Mouse (Mus musculus): ENCODE measurements around the gene Tmem263. TPM values are rescaled to one million over a fixed set of nuclear protein-coding genes. Genes with fewer than 3 reads are reported as not detected.

The Tmem263 gene
- polyA plus RNA-seq, 1 experiment from 2014 or later = 51.7 TPM

DNA sequence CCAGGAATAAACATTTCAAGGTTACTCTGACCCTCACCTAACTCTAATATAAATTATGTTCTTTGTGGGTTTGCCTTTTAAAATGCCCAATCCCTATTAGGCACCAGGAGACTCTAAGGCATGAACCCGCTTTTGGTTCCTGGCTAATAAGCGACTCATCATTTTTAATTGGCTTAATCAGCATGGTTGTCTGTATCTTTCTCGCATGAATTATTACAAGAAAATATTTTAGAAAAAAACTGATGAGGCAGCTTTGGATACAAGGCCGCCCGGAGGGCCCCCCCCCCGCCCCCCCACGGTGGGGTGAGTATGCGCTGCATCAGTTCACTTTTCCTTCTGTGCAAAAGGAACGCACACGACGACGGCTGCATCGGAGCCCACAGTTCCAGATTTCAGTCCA, 62.4 kb downstream of the Tmem263 start:
- DNase-seq (ENCODE audit: low spot score) = no peak
- H3K4me1 ChIP-seq (replicated peaks; ENCODE audit: control insufficient read depth, insufficient read depth, low read length) = peaks cover 4% of the 10 kb centered on the region; the same call in 1 of the 2 replicates
- H3K4me2 ChIP-seq (replicated peaks) = no peak overlapping the region
- H3K27ac ChIP-seq = no peak overlapping the region
- H3K9me3 ChIP-seq (ENCODE audit: control insufficient read depth, low read length) = no peaks in the 10 kb centered on the region
- H3K9ac ChIP-seq = no peak overlapping the region
- ATAC-seq (ENCODE audit: low FRiP score) = no peak
- no peak overlapping the region for H3K4me3 ChIP-seq (replicated peaks; ENCODE audit: low read length)
- H3K36me3 ChIP-seq (replicated peaks; ENCODE audit: control insufficient read depth, insufficient read depth) = no peaks in the 10 kb centered on the region
- no peaks in the 10 kb centered on the region for H3K27me3 ChIP-seq (ENCODE audit: control insufficient read depth, insufficient read depth, low read length)
- 94% methylated on average over 13 of the region's 13 CpGs for WGBS

DNA sequence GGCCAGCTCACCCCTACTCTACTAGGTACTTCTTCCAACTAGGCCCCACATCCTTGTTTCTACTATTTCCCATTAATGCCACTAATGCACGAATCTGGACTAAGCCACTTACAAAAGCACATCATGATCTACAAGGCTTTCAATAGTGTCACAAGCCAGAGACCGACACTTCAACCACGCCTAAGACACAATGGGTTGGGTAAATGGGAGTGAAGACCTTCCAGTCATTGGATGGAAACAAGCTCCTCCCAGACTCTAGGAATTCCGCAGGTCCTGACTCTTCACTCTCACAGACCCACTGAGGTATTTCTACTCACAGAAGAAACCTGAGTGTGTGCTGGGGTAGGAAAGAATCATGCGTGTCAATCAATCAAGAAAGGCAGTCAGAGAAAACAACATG, 62.9 kb downstream of the Tmem263 start:
- Histone ChIP-seq H3K9ac (no peak overlapping the region), H3K9me3 (ENCODE audit: control insufficient read depth, low read length) (no peaks in the 10 kb centered on the region), H3K4me2 (replicated peaks) (no peak overlapping the region), H3K27ac (no peak overlapping the region), H3K36me3 (replicated peaks; ENCODE audit: control insufficient read depth, insufficient read depth) (no peaks in the 10 kb centered on the region), H3K27me3 (ENCODE audit: control insufficient read depth, insufficient read depth, low read length) (no peaks in the 10 kb centered on the region), H3K4me3 (replicated peaks; ENCODE audit: low read length) (no peak overlapping the region), H3K4me1 (replicated peaks; ENCODE audit: control insufficient read depth, insufficient read depth, low read length) (peaks cover 4% of the 10 kb centered on the region; the same call in 1 of the 2 replicates)
- DNase-seq (ENCODE audit: low spot score) (no peak), ATAC-seq (ENCODE audit: low FRiP score) (no peak)
- WGBS = 85% methylated on average over 5 of the region's 5 CpGs

Other genes starting within 250 kb of the Tmem263 start
- gene Ric8b, start 185.0 kb upstream of the Tmem263 start, polyA plus RNA-seq (2014; fragmentation: Nextera tagmentation; extraction: Ambion mirVana) = 45.6 and 49.4 TPM in 2 replicates
- 2.1 and 2.3 TPM in 2 replicates for gene Fhl4, start 132 bp upstream of the Tmem263 start, polyA plus RNA-seq (2014; fragmentation: Nextera tagmentation; extraction: Ambion mirVana)
- gene Mterf2, start 25.4 kb downstream of the Tmem263 start, polyA plus RNA-seq (2014; fragmentation: Nextera tagmentation; extraction: Ambion mirVana) = 28.0 and 32.7 TPM in 2 replicates
- 32.9 and 40.1 TPM in 2 replicates for gene Cry1, start 82.4 kb downstream of the Tmem263 start, polyA plus RNA-seq (2014; fragmentation: Nextera tagmentation; extraction: Ambion mirVana)

All from hindbrain, embryonic 14.5 days (tissue).